8 mouse cellular contexts compared by ENCODE assay signal in genomic region chr6:65126074-65126726, GRCm38 (mm10). TPM values are rescaled to one million over a fixed set of nuclear protein-coding genes. Genes with fewer than 3 reads are reported as not detected.
DNase-seq lines count a peak whose midpoint lies in the region; ATAC-seq and TF ChIP-seq lines count a peak whose summit lies in the region.

No protein-coding gene starts in this region.

- DNase-seq in thymus, adult 2 months = peak; percentile 43
- DNase-seq in thymus, adult 18-20 months = no peak
- DNase-seq in adrenal gland, postnatal 10 days = peak; percentile 68
- DNase-seq in embryo, embryonic 11 days = peak; percentile 67
- peak; percentile 53 for DNase-seq in limb, embryonic 10.5 days (ENCODE audit: low spot score)
- DNase-seq in neural tube, embryonic 10.5 days (ENCODE audit: extremely low spot score, low spot score) = peak; percentile 54
- DNase-seq in Muller cell, postnatal 12 days (ENCODE audit: inconsistent ontology term) = no peak

- H3K4me2 ChIP-seq in hindbrain, embryonic 15.5 days = no peak overlapping the region

- no peaks in the 10 kb centered on the region for H3K4me1 ChIP-seq in thymus, adult 2 months (replicated peaks; ENCODE audit: control insufficient read depth, insufficient read depth, low read length)
- no peaks in the 10 kb centered on the region for H3K4me1 ChIP-seq in hindbrain, embryonic 15.5 days (replicated peaks)
- no peaks in the 10 kb centered on the region for H3K4me1 ChIP-seq in limb, embryonic 10.5 days

- WGBS in thymus, adult 2 months = 26% methylated on average over 2 of the region's 2 CpGs
- 22% methylated on average over 2 of the region's 2 CpGs for WGBS in hindbrain, embryonic 15.5 days
- WGBS in limb, embryonic 10.5 days = 27% methylated on average over 2 of the region's 2 CpGs

- no peak for TF ChIP-seq CTCF in thymus, adult 2 months (IDR thresholded peaks at IDR 0.05; ENCODE audit: borderline replicate concordance, control insufficient read depth, extremely low read depth, insufficient read depth, low read length, poor library complexity)

- H3K9ac ChIP-seq in hindbrain, embryonic 15.5 days = no peak overlapping the region

- H3K27ac ChIP-seq in thymus, adult 2 months (ENCODE audit: control insufficient read depth, insufficient read depth, low read length) = no peak overlapping the region
- no peak overlapping the region for H3K27ac ChIP-seq in hindbrain, embryonic 15.5 days (replicated peaks)
- no peak overlapping the region for H3K27ac ChIP-seq in limb, embryonic 10.5 days

- H3K27me3 ChIP-seq in thymus, adult 2 months (ENCODE audit: control insufficient read depth, insufficient read depth, low read length) = no peaks in the 10 kb centered on the region
- no peaks in the 10 kb centered on the region for H3K27me3 ChIP-seq in hindbrain, embryonic 15.5 days
- H3K27me3 ChIP-seq in limb, embryonic 10.5 days (ENCODE audit: low read depth, poor library complexity, severe bottlenecking) = no peaks in the 10 kb centered on the region

- no peak overlapping the region for H3K4me3 ChIP-seq in thymus, adult 2 months (ENCODE audit: control insufficient read depth, insufficient read depth, low read length)
- H3K4me3 ChIP-seq in hindbrain, embryonic 15.5 days = no peak overlapping the region
- no peak overlapping the region for H3K4me3 ChIP-seq in limb, embryonic 10.5 days

- ATAC-seq in hindbrain, embryonic 15.5 days (ENCODE audit: low FRiP score, low read depth) = peak; percentile 54; the same call in 1 of the 2 replicates

- no peaks in the 10 kb centered on the region for H3K36me3 ChIP-seq in thymus, adult 2 months (ENCODE audit: control insufficient read depth, insufficient read depth, low read length)
- no peaks in the 10 kb centered on the region for H3K36me3 ChIP-seq in hindbrain, embryonic 15.5 days
- H3K36me3 ChIP-seq in limb, embryonic 10.5 days = no peaks in the 10 kb centered on the region

- H3K9me3 ChIP-seq in hindbrain, embryonic 15.5 days = no peaks in the 10 kb centered on the region
- no peaks in the 10 kb centered on the region for H3K9me3 ChIP-seq in limb, embryonic 10.5 days (replicated peaks)

- TF ChIP-seq POLR2A in thymus, adult 2 months (IDR thresholded peaks at IDR 0.05; ENCODE audit: control insufficient read depth, extremely low read depth, insufficient read depth, low read length, poor library complexity) = no peak

RNA-seq across cellular contexts. Expression of gene Hpgds, which starts 18.5 kb away (rescaled TPM):
- 2.1 and 4.2 TPM in 2 replicates for polyA plus RNA-seq in thymus, adult 2 months (2012; rRNA removed)
- 1 to 10 TPM; 1.1 to 1.4 TPM for total RNA-seq in adrenal gland, postnatal 10 days (2021)
- 5.5 and 6.4 TPM in 2 replicates for polyA plus RNA-seq in hindbrain, embryonic 15.5 days (2015; fragmentation: Nextera tagmentation; extraction: Ambion mirVana)
- 2.1 and 2.2 TPM in 2 replicates for polyA plus RNA-seq in limb, embryonic 10.5 days (2016; fragmentation: Nextera tagmentation; extraction: Ambion mirVana)

Comparison
In these comparisons a context has a peak if more than half of its experiments do, and no peak if none do; other contexts are left out.
1. DNase-seq: peak in thymus, adult 2 months (single experiment), adrenal gland, postnatal 10 days (single experiment), embryo, embryonic 11 days (single experiment), limb, embryonic 10.5 days (single experiment) and neural tube, embryonic 10.5 days (single experiment); none in thymus, adult 18-20 months (0 of 2) and Muller cell, postnatal 12 days (single experiment).